Mouse (Mus musculus): ENCODE data around the gene Id3.

Id3 gene

DNA sequence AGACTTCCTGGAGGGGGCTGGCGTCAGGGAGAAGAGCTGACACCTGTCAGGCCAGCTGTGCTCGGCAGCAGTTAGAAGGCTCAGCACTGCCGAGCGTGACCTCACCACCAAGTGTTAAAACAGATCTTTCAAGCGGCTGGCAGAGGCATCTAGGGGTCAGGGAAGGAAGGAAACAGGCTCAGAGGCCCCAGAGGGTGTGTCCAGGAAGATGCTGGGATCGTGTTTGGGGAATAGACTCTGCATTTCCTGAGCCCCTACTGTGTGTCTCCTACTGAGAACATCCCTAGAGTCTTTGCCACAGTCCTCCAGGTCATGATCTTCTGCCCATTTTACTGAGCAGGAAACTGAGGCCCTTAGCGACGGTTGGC, 33.9 kb downstream of the Id3 start:
- DNase-seq (ENCODE audit: low read depth, low spot score): peak; percentile 40

DNA sequence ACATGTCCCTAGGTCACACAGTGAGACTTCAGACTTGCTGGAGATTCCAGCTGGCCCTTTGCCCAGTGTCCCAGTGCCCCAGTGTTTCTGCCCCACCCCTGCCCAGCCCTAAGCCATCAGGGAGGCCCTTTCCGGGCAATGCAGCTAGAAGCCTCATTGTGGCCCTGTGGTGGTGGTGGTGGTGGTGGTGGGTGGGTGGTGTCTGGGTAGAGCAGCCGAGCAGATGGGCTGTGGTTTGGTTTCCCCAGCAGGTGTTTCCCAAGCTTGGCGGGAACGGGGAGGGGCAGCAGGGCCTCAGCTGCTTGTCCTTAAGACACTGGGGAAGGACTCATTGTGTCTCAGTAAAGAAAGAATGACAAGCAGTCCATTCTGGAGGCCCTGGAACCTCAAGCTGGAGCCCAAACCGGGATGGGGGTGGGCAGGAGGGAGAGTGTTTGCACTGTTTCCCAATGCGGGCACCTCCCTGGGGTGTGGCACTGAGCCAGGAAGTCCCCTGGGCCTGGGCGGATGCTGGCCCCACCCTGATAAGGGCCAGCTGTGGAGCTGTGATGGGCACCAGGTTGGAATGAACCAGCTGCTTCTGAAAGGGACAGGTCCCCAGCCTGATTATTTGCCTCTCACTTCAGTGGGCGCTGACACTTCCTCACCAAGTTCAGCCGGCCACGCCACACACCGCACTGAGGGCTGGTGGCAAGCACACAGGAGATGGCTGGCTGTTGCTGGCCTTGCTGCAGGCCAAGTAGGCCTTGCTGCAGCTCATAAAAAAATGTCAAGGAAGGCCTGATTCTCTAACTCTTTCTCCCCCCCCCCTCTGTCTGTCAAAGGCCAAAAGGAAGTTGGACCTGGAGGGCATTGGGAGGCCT, 34.5 kb downstream of the Id3 start:
- DNase-seq (ENCODE audit: low read depth, low spot score): peak; percentile 74

DNA sequence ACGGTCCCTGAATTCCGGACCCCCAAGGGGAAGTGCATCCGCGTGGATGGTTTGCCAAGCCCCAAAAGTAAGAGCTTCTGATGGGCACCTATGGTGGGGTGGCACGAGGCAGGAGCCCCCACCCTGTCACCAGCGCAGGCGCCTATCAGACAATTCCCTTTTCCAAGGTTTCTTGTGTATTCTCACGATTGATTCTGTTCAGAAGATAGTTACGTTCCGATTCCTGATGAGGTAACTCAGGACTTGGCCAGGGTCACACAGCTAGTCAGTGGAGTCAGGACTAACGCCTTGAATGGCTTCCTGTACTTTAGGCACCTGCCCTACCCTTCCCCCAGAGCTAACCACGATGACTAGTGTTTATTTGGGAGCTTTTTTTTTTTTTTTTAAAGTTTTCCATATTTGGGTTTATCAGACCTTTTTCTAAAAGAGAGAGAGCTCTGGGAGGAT, 35.2 kb downstream of the Id3 start:
- peak; percentile 58 for DNase-seq (ENCODE audit: low read depth, low spot score)

DNA sequence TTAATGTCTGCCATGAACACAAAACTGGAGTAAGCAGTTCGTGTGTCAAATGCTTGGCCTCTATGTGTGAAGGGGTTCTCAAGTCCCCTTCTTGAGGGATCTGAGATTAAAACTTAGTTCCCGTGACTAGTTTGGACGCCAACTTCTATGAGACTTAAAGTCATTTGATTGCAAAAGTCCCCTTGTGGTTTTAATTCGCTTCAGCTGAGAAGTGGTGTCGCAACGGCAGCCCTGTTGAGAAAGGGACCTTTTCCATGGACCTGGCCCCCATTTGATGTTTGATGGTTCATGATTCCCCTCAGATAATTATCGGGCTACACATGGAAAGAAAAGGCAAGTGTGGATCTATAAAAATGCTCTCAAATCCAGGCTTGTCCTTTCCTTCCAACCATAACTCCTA, 36.2 kb downstream of the Id3 start:
- peak; percentile 51 for DNase-seq (ENCODE audit: low read depth, low spot score)

DNA sequence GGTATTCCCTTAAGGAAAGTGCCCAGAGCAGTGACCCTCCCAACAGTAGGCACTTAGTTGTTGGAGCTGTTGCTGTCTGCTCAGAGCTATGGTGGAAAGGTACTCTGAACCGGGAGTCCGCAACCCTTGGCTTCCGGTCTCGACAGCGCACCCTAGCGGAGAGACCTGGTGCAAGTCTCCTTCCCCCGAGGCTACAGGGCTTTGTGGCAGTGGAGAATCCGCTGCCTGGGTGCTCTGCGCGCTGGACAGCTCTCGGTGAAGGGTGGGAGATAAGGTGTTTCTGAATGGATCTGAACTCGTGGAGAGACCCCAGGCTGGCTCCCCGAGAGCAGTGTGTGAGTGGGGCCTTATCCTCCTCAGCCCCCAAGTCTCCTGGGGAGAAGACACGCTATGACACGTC, 36.7 kb downstream of the Id3 start:
- peak; percentile 96 for DNase-seq (ENCODE audit: low read depth, low spot score)

DNA sequence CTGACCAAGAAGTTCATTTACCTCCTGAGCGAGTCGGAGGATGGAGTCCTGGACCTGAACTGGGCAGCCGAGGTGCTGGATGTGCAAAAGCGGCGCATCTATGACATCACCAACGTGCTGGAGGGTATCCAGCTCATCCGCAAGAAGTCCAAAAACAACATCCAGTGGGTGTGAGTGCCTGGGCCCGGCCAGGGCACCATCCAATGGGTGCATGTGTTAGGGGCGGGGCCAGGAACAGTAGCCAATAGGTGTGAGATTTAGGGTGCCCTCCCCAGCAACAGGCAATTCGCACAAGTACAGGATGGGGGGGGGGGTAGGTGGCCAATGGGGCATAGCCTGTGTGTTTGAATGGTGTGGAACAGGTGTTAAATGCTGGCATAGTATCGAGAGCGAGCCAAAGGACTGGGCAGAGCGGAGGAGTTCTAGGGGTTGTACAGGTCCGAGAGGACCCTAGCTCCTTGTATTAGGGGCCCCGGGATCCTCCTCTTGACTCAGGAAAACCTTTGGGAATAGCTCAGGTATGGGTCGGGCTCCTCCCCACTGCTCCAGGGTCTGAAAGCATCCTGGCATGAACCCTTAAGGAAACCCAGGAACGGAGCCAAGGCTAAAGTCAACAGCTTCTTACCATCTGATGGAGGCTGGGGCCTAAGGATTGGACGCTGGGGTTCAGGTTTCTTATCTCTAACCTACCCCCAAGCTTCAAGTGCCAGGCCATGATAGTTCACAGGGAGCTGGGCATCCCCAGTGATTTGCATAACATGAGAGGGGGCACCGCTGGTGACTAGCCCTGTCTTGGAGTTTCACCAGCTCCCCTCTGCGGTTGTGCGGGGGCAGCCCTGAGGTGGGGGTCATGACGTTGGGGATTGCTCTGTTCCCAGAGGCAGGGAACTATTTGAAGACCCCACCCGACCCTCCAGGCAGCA, 37.4 kb downstream of the Id3 start:
- DNase-seq (ENCODE audit: low read depth, low spot score): peak; percentile 95

DNA sequence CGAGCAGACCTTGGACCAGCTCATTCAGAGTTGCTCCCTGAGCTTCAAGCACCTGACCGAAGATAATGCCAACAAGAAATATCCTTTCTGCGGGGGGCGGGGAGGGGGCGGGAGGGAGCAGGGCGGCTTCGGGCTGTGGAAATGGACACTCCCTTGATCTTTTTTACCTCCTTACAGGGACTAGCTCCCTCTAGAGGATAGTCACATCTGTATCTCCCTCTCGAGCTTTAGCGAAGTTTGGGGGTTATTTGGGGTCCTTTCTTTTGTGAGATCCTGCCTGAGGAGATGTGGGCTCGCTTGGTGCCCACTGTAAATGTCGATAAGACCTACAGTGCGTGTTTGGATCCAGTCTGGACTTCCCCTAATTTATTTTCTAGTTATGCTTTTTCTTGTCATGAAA, 38.1 kb downstream of the Id3 start:
- DNase-seq (ENCODE audit: low read depth, low spot score): peak; percentile 52

DNA sequence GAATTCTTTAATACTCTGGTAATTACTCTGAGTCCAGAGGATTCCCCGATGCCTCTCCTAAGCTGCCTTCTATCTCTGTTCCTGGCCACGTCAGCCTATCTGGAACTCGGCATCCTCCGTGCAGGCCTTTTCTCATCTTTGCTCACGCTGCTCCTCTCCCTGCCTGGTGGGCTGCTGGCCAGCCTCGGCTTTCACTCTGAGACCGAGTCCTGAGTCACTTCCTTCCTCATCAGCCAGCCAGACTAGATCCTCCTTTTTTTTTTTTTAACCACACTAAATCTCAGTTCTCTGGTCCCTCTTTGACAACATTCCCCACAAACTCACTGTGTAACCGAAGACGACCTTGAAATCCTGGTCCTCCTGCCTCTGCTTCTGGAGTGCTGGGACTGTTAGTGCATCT, 42.1 kb downstream of the Id3 start:
- DNase-seq (ENCODE audit: low read depth, low spot score): no peak

DNA sequence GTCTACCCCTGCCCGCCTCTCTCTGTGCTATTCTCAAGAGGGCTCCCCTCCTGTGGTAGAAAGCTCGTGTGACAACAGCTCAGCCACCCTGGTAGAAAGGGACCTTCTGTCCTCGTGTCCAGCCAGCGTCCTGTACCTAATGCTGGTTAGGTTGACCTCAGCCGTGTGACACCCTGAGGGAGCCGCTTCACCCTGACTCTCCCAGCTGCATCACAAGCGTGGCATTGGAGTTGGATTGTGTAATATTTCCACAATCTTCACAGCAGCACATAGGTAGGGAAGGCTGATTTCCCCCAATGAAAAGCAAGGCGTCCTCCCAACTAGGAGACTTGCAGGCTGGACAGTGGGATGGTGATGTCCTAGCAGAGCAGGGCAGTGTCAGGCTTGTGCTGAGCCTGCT, 43.0 kb downstream of the Id3 start:
- no peak for DNase-seq (ENCODE audit: low read depth, low spot score)

DNA sequence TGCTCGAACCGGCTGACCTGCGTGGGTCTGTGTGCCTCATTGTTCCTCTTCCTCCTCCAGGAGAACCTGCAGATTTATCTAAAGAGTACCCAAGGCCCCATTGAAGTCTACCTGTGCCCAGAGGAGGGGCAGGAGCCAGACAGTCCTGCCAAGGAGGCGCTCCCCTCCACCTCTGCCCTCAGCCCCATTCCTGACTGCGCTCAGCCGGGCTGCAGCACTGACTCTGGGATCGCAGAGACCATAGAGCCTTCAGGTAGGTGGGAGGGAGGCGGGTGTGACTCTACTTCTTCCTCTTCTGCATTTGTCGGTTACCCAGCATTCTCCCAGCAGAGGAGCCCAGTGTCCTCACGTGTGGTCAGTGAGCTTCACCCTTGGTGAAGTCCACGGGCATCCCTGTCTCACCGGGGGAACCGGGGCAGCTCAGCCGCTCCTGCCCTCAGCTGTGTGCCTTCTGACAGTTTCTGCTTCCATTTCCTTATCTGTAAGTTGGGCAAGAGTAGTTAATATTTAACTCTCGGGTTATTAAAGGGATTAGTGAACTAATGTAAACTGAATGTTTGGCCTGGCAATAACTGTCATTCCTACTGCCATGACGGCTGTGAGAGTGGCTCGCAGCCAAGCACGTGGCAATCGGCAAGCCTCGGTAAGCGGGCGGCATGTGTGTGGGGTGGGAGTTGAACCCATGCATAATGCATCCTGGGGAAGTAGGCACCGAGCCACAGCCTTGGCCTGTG, 43.6 kb downstream of the Id3 start:
- no peak for DNase-seq (ENCODE audit: low read depth, low spot score)

DNA sequence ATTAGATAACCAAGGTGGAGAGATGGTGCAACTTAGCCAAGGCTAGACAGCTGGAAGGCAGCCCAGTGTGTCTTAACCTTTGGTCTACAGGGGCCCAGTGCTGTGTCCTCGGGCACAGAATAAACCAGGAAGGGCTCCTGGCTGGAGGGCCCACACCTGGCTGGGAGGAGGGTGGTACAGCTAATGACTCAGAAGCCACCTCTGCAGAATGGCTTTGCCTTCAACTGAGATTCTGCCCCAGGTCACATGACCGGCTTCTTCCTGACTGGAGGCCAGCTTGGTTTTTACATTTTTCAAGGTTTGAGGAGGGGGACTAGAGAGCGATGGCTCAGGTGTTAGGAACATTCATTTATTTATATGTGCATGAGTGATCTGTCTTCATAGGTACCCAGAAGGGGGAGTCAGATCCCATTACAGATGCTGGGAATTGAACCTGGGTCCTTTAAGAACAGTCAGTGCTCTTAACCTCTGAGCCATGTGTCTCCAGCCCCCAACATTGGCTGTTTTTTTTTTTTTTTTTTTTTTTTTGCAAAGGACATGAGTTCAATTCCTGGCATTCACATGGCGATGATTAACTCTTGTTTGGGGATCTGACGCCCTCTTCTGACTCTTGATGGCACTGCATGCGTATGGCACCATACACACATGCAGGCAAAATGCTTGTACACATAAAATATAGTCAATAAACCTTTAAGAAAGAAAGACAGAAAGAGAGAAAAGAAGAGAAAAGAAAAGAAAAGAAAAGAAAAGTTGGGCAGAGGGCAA, 45.9 kb downstream of the Id3 start:
- peak; percentile 73 for DNase-seq (ENCODE audit: low read depth, low spot score)

DNA sequence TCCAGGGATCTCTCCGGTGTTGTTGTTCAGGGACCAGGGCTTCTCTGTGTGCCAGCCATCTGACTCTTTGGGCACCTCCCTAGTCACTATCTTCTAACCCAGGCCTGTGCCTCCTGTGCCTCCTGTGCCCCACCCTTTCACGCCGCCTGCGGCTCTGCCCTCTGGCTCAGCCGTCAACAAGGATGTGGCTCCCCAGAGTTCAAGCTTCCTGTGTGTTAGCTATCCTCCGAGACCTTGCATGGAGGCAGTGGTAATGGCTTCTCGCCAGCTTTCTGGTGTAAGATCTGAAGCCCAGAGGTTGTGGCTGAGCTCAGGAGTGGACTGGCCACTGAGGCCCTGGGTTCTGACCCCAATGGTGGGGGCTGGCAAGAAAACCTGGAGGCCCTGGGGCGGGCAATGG, 46.6 kb downstream of the Id3 start:
- peak; percentile 79 for DNase-seq (ENCODE audit: low read depth, low spot score)

DNA sequence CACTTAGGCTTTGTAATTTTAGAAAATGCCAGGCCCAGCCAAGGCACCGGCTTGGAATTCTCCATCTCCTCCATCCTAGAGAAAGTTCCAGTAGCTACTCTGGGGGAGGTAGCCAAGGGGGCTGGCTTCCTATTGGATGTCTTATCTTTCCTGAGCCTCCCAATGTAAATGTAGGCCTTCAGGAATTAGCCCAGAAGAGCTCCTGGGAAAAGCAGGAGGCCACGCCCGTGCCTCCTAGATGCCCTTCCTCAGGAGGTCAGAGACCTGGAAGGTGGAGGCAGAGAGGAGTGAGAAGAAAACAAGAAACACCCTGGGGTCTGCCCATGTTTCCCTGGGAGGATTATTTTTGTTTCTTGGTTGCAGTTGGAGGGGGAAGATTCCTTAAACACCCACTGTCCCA, 50.3 kb downstream of the Id3 start:
- no peak for DNase-seq (ENCODE audit: low read depth, low spot score)

DNA sequence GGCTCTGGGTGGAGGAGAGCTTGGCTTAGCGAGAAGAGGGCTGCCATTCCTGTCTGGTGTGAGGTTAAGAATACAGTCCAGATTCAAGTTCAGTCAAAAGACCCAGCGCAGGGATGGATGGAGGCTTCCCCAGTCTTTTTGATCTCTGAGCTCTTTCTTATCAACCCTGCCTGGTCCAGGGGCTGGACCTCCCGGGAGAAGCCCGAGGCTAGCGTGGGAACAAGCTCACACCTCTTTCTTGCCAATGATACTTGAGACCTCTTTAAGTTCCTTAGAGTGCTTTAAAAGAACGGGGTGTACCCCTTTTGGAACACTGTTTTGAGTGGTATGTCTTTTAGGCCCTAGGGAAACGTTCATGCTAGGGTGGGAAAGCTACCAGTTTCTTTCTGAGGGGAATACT, 51.7 kb downstream of the Id3 start:
- DNase-seq (ENCODE audit: low read depth, low spot score): no peak
